Mouse (Mus musculus) bone marrow, adult 2 months (tissue): ENCODE data around the gene Nek7. TPM values are rescaled to one million over a fixed set of nuclear protein-coding genes. Genes with fewer than 3 reads are reported as not detected.

Source experiments
- H3K27ac ChIP-seq: fragments of 200-500 bp; 2 replicates; pipeline ENCODE4 v1.5.1; 2012; ENCODE audit warnings: low read depth, mild to moderate bottlenecking, control low read depth, inconsistent platforms, low read length; ENCODE audit not compliant: control insufficient read depth, poor library complexity, insufficient read depth
- H3K4me1 ChIP-seq: fragments of 200-500 bp; 2 replicates; pipeline ENCODE4 v1.6.1; 2011; ENCODE audit warnings: low read length; ENCODE audit not compliant: control insufficient read depth, insufficient read depth
- H3K4me3 ChIP-seq: fragments of 200-500 bp; replicated peaks from 2 replicates; pipeline ENCODE3; 2011; ENCODE audit warnings: mild to moderate bottlenecking, low read depth, low read length, control low read depth; ENCODE audit not compliant: control insufficient read depth
- CTCF ChIP-seq: fragments of 200-500 bp; IDR thresholded peaks from 2 replicates; pipeline ENCODE4 v1.5.1; 2011; ENCODE audit warnings: low read length, control low read depth; ENCODE audit not compliant: control insufficient read depth, insufficient read depth
- POLR2A ChIP-seq: fragments of 200-500 bp; IDR thresholded peaks from 2 replicates; pipeline ENCODE4 v1.6.1; 2011; ENCODE audit warnings: low read depth, mild to moderate bottlenecking, control low read depth, low read length, borderline replicate concordance; ENCODE audit not compliant: control insufficient read depth
- WGBS: fragments of 180-500 bp; shearing (Covaris S2); methylation state at CpG from one replicate; pipeline ENCODE4 v1.1.7; 2018; 5-methylcytosine and 5-hydroxymethylcytosine counted together
- polyA plus RNA-seq: library from polyadenylated mRNA; stranded (reverse); fragments of >200 nt; gene quantifications from 2 replicates; pipeline ENCODE4 v1.2.4, GENCODE M21; 2011; ENCODE audit warnings: low replicate concordance; ENCODE audit not compliant: missing spikeins, insufficient read depth, insufficient read length

Gene Nek7
- polyA plus RNA-seq, 1 experiment: 11.3 TPM

GRCm38 (mm10) chr1:138507014-138507413 is 112.9 kb downstream of the Nek7 start:
- WGBS: 45% methylated on average over 4 of the region's 4 CpGs
- H3K4me3 ChIP-seq: no peak overlapping the region
- H3K27ac ChIP-seq: no peak overlapping the region
- TF ChIP-seq CTCF (no peak), POLR2A (no peak)
- no peaks in the 10 kb centered on the region; the same call in 1 of the 2 replicates for H3K4me1 ChIP-seq

- WGBS: 87% methylated on average over 5 of the region's 5 CpGs
- TF ChIP-seq CTCF (no peak), POLR2A (no peak)
Observed at GRCm38 (mm10) chr1:138504228-138504627, 115.7 kb downstream of the Nek7 start.

GRCm38 (mm10) chr1:138500691-138501090 is 119.2 kb downstream of the Nek7 start:
- Histone ChIP-seq H3K27ac (no peak overlapping the region), H3K4me3 (no peak overlapping the region), H3K4me1 (no peaks in the 10 kb centered on the region)
- TF ChIP-seq CTCF (no peak), POLR2A (no peak)
- 85% methylated on average over 6 of the region's 6 CpGs for WGBS

More at GRCm38 (mm10) chr1:138504228-138504627, 115.7 kb downstream of the Nek7 start:
- Histone ChIP-seq H3K27ac (no peak overlapping the region), H3K4me1 (no peaks in the 10 kb centered on the region; the same call in 1 of the 2 replicates), H3K4me3 (no peak overlapping the region)

GRCm38 (mm10) chr1:138500155-138500554 is 119.8 kb downstream of the Nek7 start:
- 92% methylated on average over 10 of the region's 10 CpGs for WGBS
- Histone ChIP-seq H3K4me3 (no peak overlapping the region), H3K27ac (no peak overlapping the region), H3K4me1 (no peaks in the 10 kb centered on the region)
- TF ChIP-seq CTCF: no peak
- no peak for TF ChIP-seq POLR2A

- WGBS: 88% methylated on average over 9 of the region's 9 CpGs
- Histone ChIP-seq H3K4me1 (no peaks in the 10 kb centered on the region), H3K4me3 (no peak overlapping the region), H3K27ac (no peak overlapping the region)
- TF ChIP-seq CTCF (no peak), POLR2A (no peak)
Observed at GRCm38 (mm10) chr1:138499461-138499860, 120.5 kb downstream of the Nek7 start.

- no peak overlapping the region for H3K27ac ChIP-seq
- no peak for TF ChIP-seq POLR2A
- TF ChIP-seq CTCF: no peak
- no peaks in the 10 kb centered on the region for H3K4me1 ChIP-seq
- 74% methylated on average over 6 of the region's 6 CpGs for WGBS
- H3K4me3 ChIP-seq: no peak overlapping the region
Observed at GRCm38 (mm10) chr1:138491382-138492097, 128.4 kb downstream of the Nek7 start.

GRCm38 (mm10) chr1:138487569-138487968 is 132.4 kb downstream of the Nek7 start:
- 75% methylated on average over 5 of the region's 5 CpGs for WGBS
- H3K4me1 ChIP-seq: no peaks in the 10 kb centered on the region
- H3K27ac ChIP-seq: no peak overlapping the region
- TF ChIP-seq CTCF (no peak), POLR2A (no peak)
- H3K4me3 ChIP-seq: no peak overlapping the region

GRCm38 (mm10) chr1:138480694-138481093 is 139.2 kb downstream of the Nek7 start:
- TF ChIP-seq CTCF: no peak
- TF ChIP-seq POLR2A: no peak

GRCm38 (mm10) chr1:138465352-138465751 is 154.6 kb downstream of the Nek7 start:
- H3K4me3 ChIP-seq: no peak overlapping the region
- 24% methylated on average over 2 of the region's 2 CpGs for WGBS
- no peaks in the 10 kb centered on the region for H3K4me1 ChIP-seq
- no peak overlapping the region for H3K27ac ChIP-seq
- no peak for TF ChIP-seq CTCF
- TF ChIP-seq POLR2A: no peak

More at GRCm38 (mm10) chr1:138480694-138481093, 139.2 kb downstream of the Nek7 start:
- WGBS: 29% methylated on average over 1 of the region's 1 CpGs
- Histone ChIP-seq H3K4me3 (no peak overlapping the region), H3K4me1 (no peaks in the 10 kb centered on the region), H3K27ac (no peak overlapping the region)
